8 mouse cellular contexts compared by ENCODE assay signal in genomic region chr19:55253570-55254441, GRCm38 (mm10). TPM values are rescaled to one million over a fixed set of nuclear protein-coding genes. Genes with fewer than 3 reads are reported as not detected.
DNase-seq lines count a peak whose midpoint lies in the region; ATAC-seq lines count a peak whose summit lies in the region.

No protein-coding gene starts in this region.

- H3K27ac ChIP-seq in brown adipose tissue, adult 24 weeks (replicated peaks; ENCODE audit: low read depth, low read length) = peak overlapping the region; percentile 98
- H3K27ac ChIP-seq in heart, embryonic 15.5 days = peak overlapping the region; percentile 88
- H3K27ac ChIP-seq in liver, embryonic 15.5 days (replicated peaks) = peak overlapping the region; percentile 90
- peak overlapping the region; percentile 70 for H3K27ac ChIP-seq in stomach, embryonic 14.5 days (ENCODE audit: low read length)

- peak; percentile 76 for ATAC-seq in erythroid progenitor cell, adult 5-6 weeks (replicated peaks; ENCODE audit: low FRiP score, poor library complexity, severe bottlenecking)
- peak; percentile 66 for ATAC-seq in heart, embryonic 15.5 days (replicated peaks; ENCODE audit: insufficient number of reproducible peaks, insufficient read depth, low FRiP score, low read depth)
- ATAC-seq in liver, embryonic 15.5 days (ENCODE audit: insufficient read depth) = peak; percentile 62
- peak; percentile 67 for ATAC-seq in stomach, embryonic 14.5 days (ENCODE audit: insufficient number of reproducible peaks, insufficient read depth, low FRiP score, low read depth)

- no peaks in the 10 kb centered on the region for H3K27me3 ChIP-seq in heart, embryonic 15.5 days
- no peaks in the 10 kb centered on the region for H3K27me3 ChIP-seq in liver, embryonic 15.5 days
- no peaks in the 10 kb centered on the region for H3K27me3 ChIP-seq in stomach, embryonic 14.5 days (ENCODE audit: control insufficient read depth, insufficient read depth, low read length)

- peak overlapping the region; percentile 92 for H3K4me2 ChIP-seq in heart, embryonic 15.5 days
- H3K4me2 ChIP-seq in liver, embryonic 15.5 days = peak overlapping the region; percentile 88
- peak overlapping the region; percentile 75 for H3K4me2 ChIP-seq in stomach, embryonic 14.5 days (replicated peaks; ENCODE audit: low read depth, low read length)

- DNase-seq in CD8-positive naive resting alpha-beta T cell, adult 2 months (ENCODE audit: low read depth in 2 of 2, low spot score in 2 of 2) = peak; percentile 11 to 35
- DNase-seq in kidney, postnatal 14 days = peak; percentile 73
- peak; percentile 80 for DNase-seq in neural tube, embryonic 10.5 days (ENCODE audit: extremely low spot score, low spot score)

- H3K36me3 ChIP-seq in heart, embryonic 15.5 days = no peaks in the 10 kb centered on the region
- 0 out of 2 replicates have a peak, but pooled peaks cover 8% of the 10 kb centered on the region for H3K36me3 ChIP-seq in liver, embryonic 15.5 days (replicated peaks)
- H3K36me3 ChIP-seq in stomach, embryonic 14.5 days (ENCODE audit: control insufficient read depth, insufficient read depth, low read length) = no peaks in the 10 kb centered on the region

- under 1% methylated on average over 32 of the region's 32 CpGs for WGBS in heart, embryonic 15.5 days
- 0% methylated on average over 32 of the region's 32 CpGs for WGBS in liver, embryonic 15.5 days (ENCODE audit: insufficient replicate concordance)
- WGBS in stomach, embryonic 14.5 days = under 1% methylated on average over 32 of the region's 32 CpGs

- no peaks in the 10 kb centered on the region for H3K9me3 ChIP-seq in heart, embryonic 15.5 days (replicated peaks)
- H3K9me3 ChIP-seq in liver, embryonic 15.5 days (replicated peaks) = no peaks in the 10 kb centered on the region
- H3K9me3 ChIP-seq in stomach, embryonic 14.5 days (ENCODE audit: control insufficient read depth, low read depth, low read length) = no peaks in the 10 kb centered on the region

- peak overlapping the region; percentile 87 for H3K4me3 ChIP-seq in brown adipose tissue, adult 24 weeks (ENCODE audit: insufficient read depth, low read depth, low read length)
- H3K4me3 ChIP-seq in heart, embryonic 15.5 days = peak overlapping the region; percentile 82
- peak overlapping the region; percentile 77 for H3K4me3 ChIP-seq in liver, embryonic 15.5 days (replicated peaks)
- peak overlapping the region; percentile 53 for H3K4me3 ChIP-seq in stomach, embryonic 14.5 days (ENCODE audit: low read depth, low read length)

- H3K9ac ChIP-seq in heart, embryonic 15.5 days = peak overlapping the region; percentile 77
- H3K9ac ChIP-seq in liver, embryonic 15.5 days = peak overlapping the region; percentile 84
- H3K9ac ChIP-seq in stomach, embryonic 14.5 days (replicated peaks; ENCODE audit: low read depth, low read length) = peak overlapping the region; percentile 43

- H3K4me1 ChIP-seq in brown adipose tissue, adult 24 weeks (ENCODE audit: control insufficient read depth, insufficient read depth, insufficient read length, low read length) = peaks cover 9% of the 10 kb centered on the region; the same call in 1 of the 2 replicates
- peaks cover 14% of the 10 kb centered on the region for H3K4me1 ChIP-seq in heart, embryonic 15.5 days (replicated peaks)
- peaks cover 69% of the 10 kb centered on the region for H3K4me1 ChIP-seq in liver, embryonic 15.5 days (replicated peaks)
- H3K4me1 ChIP-seq in stomach, embryonic 14.5 days (ENCODE audit: control insufficient read depth, insufficient read depth, low read length) = peaks cover 4% of the 10 kb centered on the region; the same call in 1 of the 2 replicates

RNA-seq across cellular contexts. Expression of gene Acsl5, which starts 2.1 kb away (rescaled TPM):
- 279 and 449 TPM in 2 replicates for polyA plus RNA-seq in brown adipose tissue, adult 24 weeks (2012; ENCODE audit: insufficient read depth, insufficient read length, missing spikeins)
- 47.4 and 62.0 TPM in 2 replicates for total RNA-seq in erythroid progenitor cell, adult 5-6 weeks (2015; ENCODE audit: low replicate concordance)
- total RNA-seq in erythroid progenitor cell, adult 5-6 weeks (2017; ENCODE audit: low replicate concordance) = 29.8 and 68.9 TPM in 2 replicates
- polyA plus RNA-seq in heart, embryonic 15.5 days (2015; fragmentation: Nextera tagmentation; extraction: Ambion mirVana) = 26.3 and 41.1 TPM in 2 replicates
- polyA plus RNA-seq in liver, embryonic 15.5 days (2015; fragmentation: Nextera tagmentation; extraction: Ambion mirVana) = 154 and 157 TPM in 2 replicates
- 58.7 and 62.9 TPM in 2 replicates for polyA plus RNA-seq in stomach, embryonic 14.5 days (2014; fragmentation: Nextera tagmentation; extraction: Ambion mirVana)

RNA-seq across cellular contexts. Expression of gene Gucy2g, which starts 12.8 kb away (rescaled TPM):
- polyA plus RNA-seq in brown adipose tissue, adult 24 weeks (2012; ENCODE audit: insufficient read depth, insufficient read length, missing spikeins) = not detected in 2 replicates
- total RNA-seq in erythroid progenitor cell, adult 5-6 weeks (2015; ENCODE audit: low replicate concordance) = not detected in 2 replicates
- not detected in 2 replicates for total RNA-seq in erythroid progenitor cell, adult 5-6 weeks (2017; ENCODE audit: low replicate concordance)
- polyA plus RNA-seq in heart, embryonic 15.5 days (2015; fragmentation: Nextera tagmentation; extraction: Ambion mirVana) = not detected in 2 replicates
- polyA plus RNA-seq in liver, embryonic 15.5 days (2015; fragmentation: Nextera tagmentation; extraction: Ambion mirVana) = not detected in 2 replicates
- not detected in 2 replicates for polyA plus RNA-seq in stomach, embryonic 14.5 days (2014; fragmentation: Nextera tagmentation; extraction: Ambion mirVana)

Comparison
In these comparisons a context has a peak if more than half of its experiments do, and no peak if none do; other contexts are left out.
1. Peak in every context shown above with its lines: DNase-seq, ATAC-seq, H3K4me3 ChIP-seq and H3K27ac ChIP-seq.
2. DNase-seq: peak in every context shown above with its lines; median percentile 80 in neural tube, embryonic 10.5 days; 73 in kidney, postnatal 14 days; 23 in CD8-positive naive resting alpha-beta T cell, adult 2 months.